Mouse (Mus musculus) kidney, embryonic 14.5 days (tissue): Measurements from ENCODE around the gene Tal1. TPM values are rescaled to one million over a fixed set of nuclear protein-coding genes. Genes with fewer than 3 reads are reported as not detected.
A peak's percentile ranks its signal among the peaks of the same experiment; 100 is the strongest.

ENCODE experiments used
- ATAC-seq: fragments of 200-750 bp; cut with Nextera tagmentation; 2 replicates; pipeline ENCODE4 v1.8.0; 2017; ENCODE audit warnings: moderate number of reproducible peaks, mild to moderate bottlenecking, moderate TSS enrichment, moderate library complexity; ENCODE audit not compliant: low FRiP score, low TSS enrichment
- H3K27ac ChIP-seq: fragments of 300-500 bp; sonication (generic); 2 replicates; pipeline ENCODE4 v1.5.1; 2014; ENCODE audit warnings: low read depth, mild to moderate bottlenecking, low read length, moderate library complexity, mixed read lengths
- H3K27me3 ChIP-seq: fragments of 300-500 bp; sonication (generic); 2 replicates; pipeline ENCODE4 v1.6.1; 2014; ENCODE audit warnings: mild to moderate bottlenecking, low read length; ENCODE audit not compliant: control insufficient read depth, insufficient read depth
- H3K36me3 ChIP-seq: fragments of 300-500 bp; sonication (generic); 2 replicates; pipeline ENCODE4 v1.6.1; 2014; ENCODE audit warnings: low read length, mixed read lengths; ENCODE audit not compliant: control insufficient read depth, insufficient read depth
- H3K4me1 ChIP-seq: fragments of 300-500 bp; sonication (generic); 2 replicates; pipeline ENCODE4 v1.6.1; 2014; ENCODE audit warnings: low read length, mixed read lengths; ENCODE audit not compliant: control insufficient read depth, insufficient read depth
- H3K4me2 ChIP-seq: fragments of 300-500 bp; sonication (generic); replicated peaks from 2 replicates; pipeline ENCODE4 v1.6.1; 2014; ENCODE audit warnings: low read depth, mild to moderate bottlenecking, low read length
- H3K4me3 ChIP-seq: fragments of 300-500 bp; sonication (generic); 2 replicates; pipeline ENCODE4 v1.5.1; 2014; ENCODE audit warnings: mild to moderate bottlenecking, low read length
- H3K9ac ChIP-seq: fragments of 300-500 bp; sonication (generic); 2 replicates; pipeline ENCODE4 v1.6.1; 2014; ENCODE audit warnings: low read depth, mild to moderate bottlenecking, low read length, moderate library complexity
- H3K9me3 ChIP-seq: fragments of 300-500 bp; sonication (generic); 2 replicates; pipeline ENCODE4 v1.6.1; 2016; ENCODE audit warnings: low read length; ENCODE audit not compliant: control insufficient read depth
- WGBS: fragments of 180-500 bp; shearing (Covaris S2); extraction: QIAGEN DNeasy Blood & Tissue Kit; methylation state at CpG from one replicate; pipeline ENCODE4 v1.1.7; 2014; 5-methylcytosine and 5-hydroxymethylcytosine counted together
- polyA plus RNA-seq: library from polyadenylated mRNA; unstranded; fragments of >200 nt; fragmentation: Nextera tagmentation; extraction: Ambion mirVana; gene quantifications from 2 replicates; pipeline ENCODE4 v1.2.1, GENCODE M21; 2014

The Tal1 gene
- polyA plus RNA-seq, result 1.7 and 2.0 TPM in 2 replicates

DNA sequence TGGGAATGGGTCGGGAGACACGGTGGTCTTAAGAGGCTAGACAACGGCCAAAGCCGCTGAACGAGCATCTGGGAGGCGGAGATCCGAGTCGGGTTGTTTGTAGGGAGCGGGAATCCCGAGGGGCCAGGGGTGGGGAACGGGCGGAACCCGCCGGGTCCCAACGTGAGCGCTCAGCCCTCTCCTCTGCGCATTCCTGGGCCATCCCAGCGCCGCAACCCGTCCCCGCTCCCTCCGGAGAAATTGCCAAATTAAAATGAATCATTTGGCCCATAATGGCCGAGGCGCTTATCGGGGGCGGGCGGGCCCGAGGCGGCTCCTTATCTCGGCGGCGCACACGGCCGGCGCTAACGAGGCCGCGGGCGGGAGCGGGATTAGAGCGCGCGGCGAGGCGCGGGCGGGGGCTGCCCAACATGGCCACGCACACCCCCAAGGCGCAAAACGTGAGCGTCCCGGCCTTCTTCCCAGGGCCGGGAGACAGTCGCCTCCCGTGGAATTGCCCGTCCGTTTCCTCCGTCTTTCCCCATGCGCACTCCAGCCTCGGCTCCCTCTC lies at the start of gene Tal1:
Gene Tal1 (plus strand): TSS at position 56 of the 550 bp plus-strand sequence.
- no peaks in the 10 kb centered on the region for H3K9me3 ChIP-seq
- peaks cover 8% of the 10 kb centered on the region for H3K4me1 ChIP-seq
- 1% methylated on average over 58 of the region's 60 CpGs for WGBS
- H3K4me2 ChIP-seq, result peak within 1 kb of the TSS; percentile 53
- H3K27ac ChIP-seq, result peak within 1 kb of the TSS; percentile 55; the same call in 1 of the 2 replicates
- peaks cover 92% of the 10 kb centered on the region for H3K27me3 ChIP-seq
- H3K9ac ChIP-seq, result peak within 1 kb of the TSS; percentile 53
- no peaks in the 10 kb centered on the region for H3K36me3 ChIP-seq
- ATAC-seq, result 0 out of 2 replicates have a peak, but pooled peaks have one; percentile 13
- H3K4me3 ChIP-seq, result peak within 1 kb of the TSS; percentile 41

GRCm38 (mm10) chr4:115014276-115014675 lies 42.0 kb upstream of the Tal1 start:
- H3K4me3 ChIP-seq, result no peak overlapping the region
- H3K27ac ChIP-seq, result no peak overlapping the region
- no peaks in the 10 kb centered on the region for H3K4me1 ChIP-seq
- H3K9me3 ChIP-seq, result no peaks in the 10 kb centered on the region
- H3K27me3 ChIP-seq, result no peaks in the 10 kb centered on the region
- ATAC-seq, result no peak
- H3K36me3 ChIP-seq, result peaks cover 62% of the 10 kb centered on the region
- 89% methylated on average over 3 of the region's 3 CpGs for WGBS
- no peak overlapping the region for H3K4me2 ChIP-seq
- no peak overlapping the region for H3K9ac ChIP-seq

GRCm38 (mm10) chr4:115019997-115020396 lies 36.2 kb upstream of the Tal1 start:
- H3K27me3 ChIP-seq, result no peaks in the 10 kb centered on the region
- no peaks in the 10 kb centered on the region for H3K9me3 ChIP-seq
- no peak overlapping the region for H3K9ac ChIP-seq
- peaks cover 69% of the 10 kb centered on the region for H3K36me3 ChIP-seq
- WGBS, result 92% methylated on average over 3 of the region's 3 CpGs
- no peak overlapping the region for H3K27ac ChIP-seq
- ATAC-seq, result no peak
- H3K4me1 ChIP-seq, result no peaks in the 10 kb centered on the region
- no peak overlapping the region for H3K4me2 ChIP-seq
- no peak overlapping the region for H3K4me3 ChIP-seq

DNA sequence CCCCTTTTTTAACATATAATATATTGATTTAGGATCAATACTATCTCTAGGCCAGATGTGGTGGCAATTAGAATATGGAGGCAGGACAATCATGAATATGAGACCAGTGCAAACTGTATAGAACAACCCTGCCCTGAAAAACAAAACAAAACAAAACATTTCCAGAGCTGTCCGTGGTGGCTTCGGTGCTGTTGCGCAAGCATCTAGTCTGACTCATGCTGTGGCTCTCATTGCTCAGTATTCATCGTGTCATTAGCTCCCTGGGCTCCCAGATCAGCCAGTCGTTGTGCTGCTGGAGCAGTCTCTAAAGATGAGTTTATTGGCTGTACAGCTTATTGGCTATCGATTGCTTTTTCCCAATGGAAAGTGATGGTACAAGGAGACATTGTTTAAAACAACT lies 21.2 kb upstream of the Tal1 start:
- no peak overlapping the region for H3K9ac ChIP-seq
- no peaks in the 10 kb centered on the region for H3K4me1 ChIP-seq
- peaks cover 46% of the 10 kb centered on the region for H3K36me3 ChIP-seq
- no peak overlapping the region for H3K4me2 ChIP-seq
- no peaks in the 10 kb centered on the region for H3K9me3 ChIP-seq
- 84% methylated on average over 6 of the region's 6 CpGs for WGBS
- no peak for ATAC-seq
- no peak overlapping the region for H3K27ac ChIP-seq
- H3K27me3 ChIP-seq, result no peaks in the 10 kb centered on the region
- no peak overlapping the region for H3K4me3 ChIP-seq

GRCm38 (mm10) chr4:115038242-115038641 lies 18.0 kb upstream of the Tal1 start:
- Histone ChIP-seq H3K9ac (no peak overlapping the region), H3K4me1 (no peaks in the 10 kb centered on the region), H3K9me3 (no peaks in the 10 kb centered on the region), H3K27me3 (no peaks in the 10 kb centered on the region), H3K4me2 (no peak overlapping the region), H3K27ac (no peak overlapping the region), H3K4me3 (no peak overlapping the region), H3K36me3 (peaks cover 51% of the 10 kb centered on the region)
- WGBS, result 41% methylated on average over 4 of the region's 4 CpGs
- no peak for ATAC-seq

- no peak overlapping the region for H3K9ac ChIP-seq
- no peaks in the 10 kb centered on the region for H3K9me3 ChIP-seq
- peaks cover 24% of the 10 kb centered on the region for H3K36me3 ChIP-seq
- H3K4me1 ChIP-seq, result no peaks in the 10 kb centered on the region
- no peak overlapping the region for H3K4me3 ChIP-seq
- H3K27me3 ChIP-seq, result peaks cover 12% of the 10 kb centered on the region
- no peak for ATAC-seq
- no peak overlapping the region for H3K27ac ChIP-seq
- 71% methylated on average over 3 of the region's 3 CpGs for WGBS
- H3K4me2 ChIP-seq, result no peak overlapping the region
Measured at GRCm38 (mm10) chr4:115045621-115046020, 10.6 kb upstream of the Tal1 start.

DNA sequence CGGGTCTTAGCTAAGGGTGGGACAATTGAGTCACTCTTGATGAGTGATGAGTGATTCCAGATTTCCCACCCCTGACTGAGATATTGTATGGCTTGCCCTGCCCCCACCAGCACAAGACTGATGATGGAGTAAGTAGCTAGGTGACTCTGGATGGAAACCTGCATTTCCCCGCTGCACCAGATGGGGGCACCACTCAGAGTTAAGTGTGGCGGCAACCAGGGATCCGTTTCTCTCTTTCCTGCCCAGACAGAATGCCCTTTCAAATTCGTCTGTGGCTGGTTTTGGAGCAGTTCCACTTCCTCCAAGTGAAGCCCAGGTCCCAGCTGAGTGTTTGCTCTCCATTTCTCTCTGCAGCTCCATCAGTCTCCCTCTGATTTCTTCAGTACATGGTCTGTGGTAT lies 8.5 kb upstream of the Tal1 start:
- Histone ChIP-seq H3K9ac (no peak overlapping the region), H3K27me3 (peaks cover 32% of the 10 kb centered on the region), H3K36me3 (peaks cover 3% of the 10 kb centered on the region; the same call in 1 of the 2 replicates), H3K4me1 (no peaks in the 10 kb centered on the region), H3K27ac (no peak overlapping the region), H3K9me3 (no peaks in the 10 kb centered on the region), H3K4me2 (no peak overlapping the region), H3K4me3 (no peak overlapping the region)
- WGBS, result 5% methylated on average over 5 of the region's 5 CpGs
- ATAC-seq, result no peak

GRCm38 (mm10) chr4:115048190-115048589 lies 8.0 kb upstream of the Tal1 start:
- Histone ChIP-seq H3K4me2 (no peak overlapping the region), H3K27me3 (peaks cover 36% of the 10 kb centered on the region), H3K4me1 (no peaks in the 10 kb centered on the region), H3K36me3 (0 out of 2 replicates have a peak, but pooled peaks cover 3% of the 10 kb centered on the region), H3K4me3 (no peak overlapping the region), H3K9me3 (no peaks in the 10 kb centered on the region), H3K27ac (no peak overlapping the region), H3K9ac (no peak overlapping the region)
- WGBS, result 69% methylated on average over 8 of the region's 8 CpGs
- ATAC-seq, result no peak

GRCm38 (mm10) chr4:115051245-115051644 lies 5.0 kb upstream of the Tal1 start:
- Histone ChIP-seq H3K27ac (no peak overlapping the region), H3K36me3 (no peaks in the 10 kb centered on the region), H3K9me3 (no peaks in the 10 kb centered on the region), H3K4me2 (no peak overlapping the region), H3K4me3 (no peak overlapping the region), H3K4me1 (peaks cover 2% of the 10 kb centered on the region; the same call in 1 of the 2 replicates), H3K27me3 (peaks cover 65% of the 10 kb centered on the region), H3K9ac (no peak overlapping the region)
- 71% methylated on average over 5 of the region's 5 CpGs for WGBS
- no peak for ATAC-seq
